Mouse (Mus musculus) hematopoietic stem cell, adult 5-6 weeks (primary cell): ENCODE measurements at regions not wholly inside any gene's neighbourhood (a gene's known extent, or its start where the extent isn't known, plus 50 kb on each side); places are given as distances from the start of the nearest gene placed in this dataset.

Experiments used
- ATAC-seq, 2 experiments: fragments of 125-278 bp in 1 of 2; replicated peaks in 1 of 2; 2 replicates each; pipeline ENCODE4 v1.8.0; 2016 to 2017; ENCODE audit warnings: inconsistent platforms in 2 of 2, mild to moderate bottlenecking in 2 of 2, moderate number of reproducible peaks in 2 of 2, low read depth in 1 of 2, moderate TSS enrichment in 1 of 2; ENCODE audit not compliant: low FRiP score in 2 of 2, poor library complexity in 2 of 2, severe bottlenecking in 2 of 2, insufficient read depth in 1 of 2, low TSS enrichment in 1 of 2

DNA sequence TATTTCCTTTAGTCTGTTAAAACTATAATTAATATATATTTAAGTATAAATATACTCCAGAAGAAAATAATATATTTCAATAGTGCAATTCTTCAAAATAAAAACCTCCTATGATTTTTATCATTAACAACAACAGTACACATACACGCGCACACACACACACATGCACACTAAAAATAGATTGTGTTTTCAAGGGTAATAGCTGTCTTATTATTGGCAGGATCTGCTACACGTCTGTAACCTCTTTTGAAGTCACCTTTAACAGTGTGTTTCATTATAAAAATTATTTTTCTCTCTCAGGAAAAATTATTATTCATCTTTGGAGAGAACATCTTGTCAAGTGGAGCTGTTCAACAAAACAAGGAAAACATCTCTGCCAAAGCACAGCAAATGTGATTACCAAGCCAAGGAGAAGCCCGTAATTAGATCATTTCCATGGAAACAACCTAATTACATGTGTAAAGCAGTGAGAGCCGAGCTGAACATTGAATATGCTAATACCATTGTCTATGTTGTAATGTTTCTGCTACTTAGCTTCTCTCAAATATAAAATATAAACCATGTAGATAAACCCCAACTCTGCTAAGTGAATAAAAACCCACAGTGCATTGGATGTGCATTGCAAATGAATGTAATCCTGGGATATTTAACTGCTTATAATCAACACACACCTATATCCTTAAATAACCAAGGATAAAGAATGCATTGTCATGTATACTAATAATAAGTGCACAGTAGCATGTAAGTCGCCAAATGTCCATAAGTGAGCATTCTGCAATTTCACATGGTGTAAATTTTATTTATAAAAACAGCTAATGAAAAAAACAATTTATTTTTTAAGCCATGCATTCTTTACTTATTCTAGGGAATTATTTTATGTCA is 719.4 kb upstream of the Tbl1xr1 start:
- no peak for ATAC-seq

DNA sequence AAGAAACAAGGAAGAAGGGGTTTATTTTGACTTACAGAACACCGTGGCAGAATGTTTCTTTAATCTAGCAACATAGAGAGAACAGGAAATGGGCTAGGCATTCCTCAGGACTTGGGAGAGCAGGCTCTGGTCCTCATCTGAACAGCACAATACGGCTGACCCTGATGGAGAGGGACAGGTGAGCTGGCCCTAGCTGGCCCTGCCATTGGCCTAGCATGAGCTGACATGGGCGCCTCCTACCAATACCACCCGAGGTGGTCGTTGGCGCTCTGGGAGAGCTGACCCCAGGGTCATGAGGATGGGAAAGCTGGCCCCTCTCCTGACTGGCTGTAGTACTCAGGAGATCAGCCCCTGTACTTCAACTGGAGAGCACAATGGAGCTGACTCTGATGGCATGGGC is 718.4 kb upstream of the Tbl1xr1 start:
- ATAC-seq, result no peak

DNA sequence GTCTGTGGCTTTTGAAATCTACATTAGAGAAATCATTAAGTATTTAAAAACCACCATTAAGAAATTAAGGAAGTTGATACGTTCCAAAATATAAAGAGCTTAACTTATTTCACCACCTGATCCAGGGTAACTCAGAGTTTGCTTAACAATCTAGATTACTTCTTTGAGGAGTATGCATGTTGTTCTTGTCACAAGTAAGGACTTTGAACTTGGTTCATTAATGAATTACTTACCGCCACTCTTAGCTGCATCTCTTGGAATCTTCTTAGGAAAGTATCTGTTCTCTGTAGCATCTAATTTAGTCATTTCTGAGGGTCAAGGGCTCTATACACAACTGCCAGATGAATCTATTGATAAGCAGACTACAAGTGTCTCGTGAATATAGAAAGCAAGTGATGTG is 715.4 kb upstream of the Tbl1xr1 start:
- no peak for ATAC-seq

DNA sequence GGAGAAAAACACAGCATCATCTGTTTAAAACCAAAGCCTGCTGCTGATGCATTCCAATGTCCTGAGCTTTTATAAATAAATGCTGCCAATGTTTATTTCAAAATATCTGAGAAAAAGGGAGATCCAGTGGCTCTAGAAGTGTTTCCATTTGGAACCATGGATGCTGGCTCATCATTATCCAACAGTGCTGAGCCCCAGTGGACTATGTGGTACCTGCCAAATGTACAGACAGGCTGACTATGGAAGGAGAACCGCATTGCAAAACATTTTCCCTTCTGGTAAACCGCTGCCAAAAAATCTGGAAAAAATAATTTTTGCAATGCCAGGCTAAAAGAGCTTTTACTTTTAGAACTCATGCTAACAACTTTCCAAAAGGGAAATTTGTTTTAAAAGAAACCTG is 696.6 kb upstream of the Tbl1xr1 start:
- no peak for ATAC-seq

DNA sequence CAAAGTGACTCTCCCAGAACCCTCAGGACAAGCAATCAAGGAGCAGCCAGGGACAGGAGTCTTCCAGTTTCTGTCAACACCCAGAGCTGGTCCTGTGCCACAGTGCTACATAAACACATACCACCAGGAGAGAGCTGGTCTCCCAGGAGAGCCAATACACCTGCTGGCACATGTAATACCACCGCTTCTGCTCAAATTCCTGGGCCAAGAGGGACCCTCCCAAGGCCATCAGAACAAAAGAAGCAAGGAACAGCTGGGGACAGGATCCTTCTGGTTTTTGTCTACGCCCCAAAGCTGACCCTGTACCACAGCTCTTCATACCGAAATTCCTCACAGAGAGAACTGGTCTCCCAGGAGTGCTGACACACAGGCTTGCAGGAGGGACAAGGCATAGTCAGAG is 695.4 kb upstream of the Tbl1xr1 start:
- ATAC-seq, result no peak

DNA sequence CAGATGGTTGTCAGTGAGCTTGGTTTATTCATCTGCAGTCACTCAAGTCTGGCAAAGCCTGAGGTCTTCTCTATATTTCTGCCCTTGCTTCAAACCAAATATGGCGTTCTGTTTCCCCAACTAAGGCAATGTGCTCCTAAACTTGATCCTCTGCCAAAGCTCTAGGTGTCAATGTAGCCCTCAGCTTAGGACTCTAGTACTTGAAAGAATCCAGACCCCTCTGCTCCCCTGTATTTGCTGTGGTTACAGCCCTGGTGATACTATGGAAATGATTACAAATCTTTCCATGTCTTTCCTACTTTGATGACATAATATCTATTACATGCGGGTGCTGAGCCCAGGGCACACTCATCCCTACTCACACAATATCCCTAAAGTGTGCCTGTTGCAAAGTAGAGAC is 672.9 kb upstream of the Tbl1xr1 start:
- no peak for ATAC-seq

DNA sequence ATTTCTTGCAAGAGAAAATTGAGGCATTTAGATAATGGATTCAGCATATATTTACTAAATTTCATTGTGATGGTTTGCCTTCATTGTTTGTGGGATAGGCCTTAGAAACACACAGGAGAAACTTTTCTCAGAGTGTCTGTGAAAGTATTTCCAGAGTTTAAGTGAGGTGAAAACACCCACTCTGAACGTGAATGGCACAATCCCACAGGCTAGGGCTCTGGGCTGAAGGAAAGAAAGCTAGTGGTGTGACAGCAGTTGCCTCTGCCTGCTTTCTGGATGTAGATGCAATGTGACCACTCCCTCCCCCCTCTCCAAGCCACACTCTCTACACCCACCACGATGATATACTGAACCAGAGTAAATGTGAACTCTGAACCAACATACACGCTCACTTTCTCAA is 672.4 kb upstream of the Tbl1xr1 start:
- no peak for ATAC-seq

DNA sequence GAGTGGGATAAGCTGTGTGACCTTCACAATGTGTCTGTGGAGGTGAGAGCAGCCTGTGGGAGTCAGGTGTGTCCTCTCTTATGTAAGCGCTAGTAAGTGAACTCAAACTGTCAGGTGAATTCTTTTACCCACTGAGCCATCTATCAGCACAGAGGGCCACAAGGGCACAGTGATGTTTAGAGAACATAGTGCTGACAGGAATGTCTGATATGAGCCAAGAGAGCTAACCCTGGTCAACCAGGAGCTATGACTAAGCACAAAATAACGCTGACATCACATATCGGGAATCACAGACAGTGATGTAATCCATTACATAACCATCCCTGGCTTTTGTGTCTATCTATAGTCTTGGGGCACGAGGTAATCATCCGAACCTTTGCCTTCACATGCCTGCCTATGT is 669.4 kb upstream of the Tbl1xr1 start:
- no peak for ATAC-seq

DNA sequence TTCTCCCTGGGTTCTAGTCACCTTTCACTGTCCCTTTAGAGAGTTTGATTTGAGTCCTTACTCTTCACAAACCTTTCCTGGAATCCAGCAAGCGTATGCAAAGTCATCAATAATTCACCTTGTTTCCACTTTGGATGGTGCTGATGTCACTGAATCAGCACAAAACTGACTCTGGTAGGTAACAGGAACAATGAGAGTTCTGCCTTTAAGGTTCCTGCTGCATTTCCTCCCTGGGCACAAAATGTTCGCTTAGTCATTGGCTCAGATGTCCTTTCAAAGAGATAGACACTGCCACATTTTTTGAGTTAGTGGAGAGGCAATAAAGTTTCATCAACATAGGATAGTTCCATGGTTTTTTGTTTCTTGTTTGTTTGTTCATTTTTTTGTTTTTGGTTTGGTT is 664.4 kb upstream of the Tbl1xr1 start:
- ATAC-seq, result peak; percentile 32 to 50; a peak in 3 of 4 replicates

DNA sequence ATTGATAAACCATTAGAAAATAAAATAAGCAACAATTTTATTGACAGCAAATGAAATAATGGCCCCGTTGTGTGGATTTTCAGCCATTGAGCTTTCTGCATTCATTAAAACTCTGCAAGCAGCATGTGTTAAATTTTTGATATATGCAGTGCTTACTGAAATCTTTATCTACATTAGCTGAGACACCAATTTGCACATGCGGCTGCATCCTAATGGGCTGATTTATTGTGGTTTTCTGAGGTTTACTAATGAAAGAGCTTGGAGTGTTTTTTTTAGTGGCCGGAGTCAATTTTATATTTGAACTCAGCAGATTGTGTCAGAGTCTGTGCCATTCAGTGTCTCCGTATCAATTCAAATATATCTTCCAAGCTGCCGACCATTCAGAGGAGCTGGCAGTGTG is 653.3 kb upstream of the Tbl1xr1 start:
- no peak for ATAC-seq

DNA sequence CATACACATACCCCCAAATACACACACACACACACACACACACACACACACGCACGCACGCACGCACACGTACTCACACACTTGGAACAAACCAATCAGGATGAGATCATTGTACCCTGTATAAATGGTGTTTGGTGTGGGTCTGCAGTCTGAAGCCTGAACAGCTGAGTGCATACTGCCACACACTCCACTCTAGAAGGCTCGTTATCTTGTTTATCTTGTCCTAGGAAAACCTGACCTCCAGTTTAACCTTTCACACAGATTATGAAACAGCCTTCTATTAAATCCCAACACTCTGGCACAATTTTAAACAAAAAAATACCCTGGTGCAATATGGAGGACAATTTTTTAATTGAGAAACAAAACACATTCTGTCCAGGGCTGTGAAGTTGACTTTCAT is 649.9 kb upstream of the Tbl1xr1 start:
- no peak for ATAC-seq

DNA sequence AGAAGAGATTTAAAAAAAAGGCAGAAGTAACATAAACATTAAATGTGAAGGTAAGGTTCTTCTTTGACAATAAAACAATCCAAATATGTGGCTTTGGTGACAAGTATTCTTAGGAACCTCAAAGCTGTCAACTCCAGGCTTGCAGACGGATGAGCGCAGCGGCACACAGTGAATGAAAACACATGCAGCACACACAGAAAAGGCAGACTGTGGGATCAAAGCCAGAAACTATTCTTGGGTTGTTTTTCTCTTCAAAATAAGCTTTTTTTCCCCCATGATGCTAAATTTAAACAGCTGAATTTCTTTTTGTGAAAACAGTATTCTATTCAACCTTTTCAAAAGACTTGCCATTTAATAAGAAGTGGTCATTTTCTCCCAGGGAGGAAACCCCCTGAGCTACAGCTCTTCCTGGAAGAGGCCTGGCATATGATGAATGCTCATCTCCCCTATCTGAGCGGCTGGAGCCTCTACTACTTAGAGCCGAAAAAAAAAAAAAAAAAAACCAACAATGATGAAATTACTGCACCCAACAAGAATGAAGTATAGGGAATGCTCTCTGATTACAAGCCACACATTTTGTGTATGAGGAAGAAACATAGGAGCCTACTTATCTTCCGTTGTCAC is 648.9 kb upstream of the Tbl1xr1 start:
- no peak for ATAC-seq

DNA sequence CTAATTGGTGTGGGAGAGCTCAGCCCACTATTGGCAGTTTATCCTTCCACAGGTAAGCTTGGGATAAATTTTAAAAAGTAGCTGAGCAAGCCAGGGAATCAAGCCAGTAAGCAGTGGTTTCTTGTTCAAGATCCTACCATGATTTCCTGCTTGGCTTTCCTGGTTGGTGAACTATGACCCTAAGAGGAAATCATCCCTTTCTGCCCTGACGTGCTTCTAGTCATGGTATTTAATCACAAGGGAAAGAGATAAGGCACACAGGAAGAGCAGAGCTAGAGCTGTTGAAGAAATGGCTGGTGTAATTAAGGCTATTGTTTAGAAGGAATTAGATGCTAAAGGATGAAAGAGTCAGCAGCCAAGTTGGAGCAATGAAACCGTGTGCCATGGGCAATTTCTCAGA is 648.3 kb upstream of the Tbl1xr1 start:
- ATAC-seq, result no peak

DNA sequence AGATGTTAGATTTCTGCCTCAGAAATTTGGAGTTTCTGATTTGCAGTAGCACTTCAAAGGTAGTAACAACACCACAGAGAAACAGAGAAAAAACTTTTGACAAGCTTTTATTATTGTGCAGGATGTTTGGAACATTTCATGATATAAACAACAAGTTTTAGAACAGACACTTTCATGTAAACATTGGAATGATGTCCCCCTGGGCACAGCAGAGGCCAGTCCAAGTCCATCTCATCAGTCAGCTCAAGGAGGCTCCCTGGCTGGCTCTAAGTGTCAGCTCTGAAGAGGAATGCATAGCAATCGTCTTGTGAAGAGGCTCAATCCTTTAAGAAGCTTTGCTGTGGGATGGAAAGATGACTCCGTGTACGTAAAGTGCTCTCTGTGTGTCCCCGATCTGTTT is 612.2 kb upstream of the Tbl1xr1 start:
- ATAC-seq, result no peak

DNA sequence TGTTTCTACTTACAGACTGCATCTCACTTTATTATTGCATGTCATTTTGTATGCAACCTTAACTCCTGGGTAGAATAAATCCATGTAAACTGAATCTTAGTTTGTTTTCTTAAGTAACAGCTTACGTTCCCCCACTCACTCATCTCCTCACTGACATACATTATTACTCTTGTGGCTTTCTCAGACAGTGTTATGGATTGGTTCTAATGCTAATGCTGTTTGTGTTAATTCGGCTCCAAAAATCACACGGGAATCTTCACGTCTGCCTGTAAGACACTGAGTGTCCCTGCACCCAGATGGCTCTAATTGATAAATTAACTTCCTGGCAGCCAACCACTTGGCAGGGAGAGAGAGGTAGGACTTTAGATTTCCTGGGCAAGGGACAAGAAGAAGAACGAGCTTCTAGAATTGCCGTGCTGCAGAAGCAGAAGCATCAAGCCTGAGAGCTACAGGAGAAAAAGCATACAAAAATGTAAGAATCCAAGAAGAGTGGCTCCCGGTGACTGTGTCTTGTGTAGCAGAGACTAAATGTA is 610.3 kb upstream of the Tbl1xr1 start:
- ATAC-seq, result no peak

DNA sequence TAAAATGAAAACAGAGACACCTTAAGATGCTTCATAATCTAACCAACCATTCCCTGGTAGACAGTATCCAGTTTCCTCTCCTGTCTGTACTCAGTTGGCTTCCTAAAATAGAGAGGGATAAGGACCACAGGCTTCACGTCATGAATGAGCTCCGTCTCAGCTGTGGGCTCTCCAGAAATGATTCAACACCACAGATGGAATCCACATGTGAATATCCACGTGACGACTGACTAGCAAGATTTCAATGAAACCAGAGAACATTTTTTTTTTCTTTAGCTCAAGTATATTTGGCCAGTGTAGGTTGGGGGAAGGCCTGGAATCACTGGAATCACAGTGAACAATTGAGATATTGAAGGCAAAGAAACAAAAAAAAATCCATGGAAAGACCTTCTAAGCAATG is 599.1 kb upstream of the Tbl1xr1 start:
- ATAC-seq, result no peak

DNA sequence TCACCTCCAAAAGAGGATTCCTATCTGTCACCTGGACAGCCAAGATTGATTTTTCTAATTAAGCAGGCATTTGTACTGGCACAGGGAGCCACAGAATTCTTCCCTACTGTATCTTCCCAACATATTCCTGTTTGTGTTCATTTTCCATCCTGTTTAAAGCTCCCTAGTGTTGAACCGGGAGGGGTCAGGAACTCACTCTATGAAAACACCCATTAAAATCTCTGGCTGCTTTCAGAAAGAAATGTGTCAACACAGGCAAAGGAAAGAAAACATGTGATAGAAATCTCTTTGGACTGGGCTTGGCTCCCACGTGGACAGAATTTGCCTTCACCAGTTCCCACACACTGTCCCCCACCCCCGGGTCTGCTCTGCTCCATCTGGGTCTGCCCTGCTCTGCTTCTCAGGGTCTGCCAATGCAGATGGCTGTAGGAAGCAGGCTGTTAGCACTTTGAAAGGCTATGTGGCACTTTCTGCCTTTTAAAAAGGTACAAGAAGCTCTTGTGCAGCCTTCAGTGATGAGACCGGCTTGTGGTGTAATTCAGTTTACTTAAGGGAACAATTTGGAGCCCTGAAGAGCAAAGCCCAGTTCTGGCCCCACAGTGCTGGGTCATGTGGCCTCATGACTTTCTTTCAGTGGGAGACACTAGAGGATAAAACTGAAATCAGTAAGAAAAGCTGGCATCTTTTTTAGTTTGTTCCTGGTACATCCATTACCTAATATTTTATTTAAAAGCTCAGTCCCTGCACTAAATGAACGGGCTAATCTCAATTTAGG is 597.2 kb upstream of the Tbl1xr1 start:
- ATAC-seq, result no peak

DNA sequence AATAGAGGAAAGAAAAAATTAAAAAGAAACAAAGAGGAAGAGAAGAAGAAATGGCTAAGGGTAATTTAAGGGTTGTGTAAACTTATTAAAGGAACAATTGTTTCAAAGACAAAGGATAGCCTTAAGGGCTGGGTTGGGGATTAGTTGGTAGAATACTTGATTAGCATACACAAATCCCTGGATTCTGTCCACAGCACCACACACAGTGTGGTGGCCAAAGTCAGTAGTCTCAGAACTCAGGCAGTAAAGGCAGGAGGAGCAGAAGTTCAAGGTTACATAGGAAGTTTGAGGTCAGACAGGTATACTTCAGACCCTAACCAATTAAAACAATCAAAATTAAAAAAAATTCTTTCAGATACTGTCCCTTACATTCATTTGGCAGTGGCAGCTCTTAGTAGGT is 596.6 kb upstream of the Tbl1xr1 start:
- ATAC-seq, result no peak
